Mouse (Mus musculus): ENCODE results near the gene Acer3. TPM values are rescaled to one million over a fixed set of nuclear protein-coding genes. Genes with fewer than 3 reads are reported as not detected.

Gene Acer3
- polyA plus RNA-seq, 1 experiment from 2014 or later, result 24.4 TPM

- Histone ChIP-seq H3K4me2 (peak overlapping the region; percentile 93), H3K4me3 (replicated peaks) (peak overlapping the region; percentile 81), H3K4me1 (replicated peaks) (peaks cover 83% of the 10 kb centered on the region), H3K9me3 (replicated peaks) (no peaks in the 10 kb centered on the region), H3K36me3 (peaks cover 10% of the 10 kb centered on the region), H3K27me3 (no peaks in the 10 kb centered on the region), H3K9ac (peak overlapping the region; percentile 85), H3K27ac (peak overlapping the region; percentile 99)
- DNase-seq, result no peak
- ATAC-seq (ENCODE audit: low read depth), result peak; percentile 0; the same call in 1 of the 2 replicates
- WGBS (ENCODE audit: insufficient replicate concordance), result 26% methylated on average over 2 of the region's 2 CpGs
These were observed 143.9 kb downstream of the Acer3 start for GRCm38 (mm10) chr7:98177071-98177485.

- WGBS (ENCODE audit: insufficient replicate concordance), result 28% methylated on average over 8 of the region's 8 CpGs
- Histone ChIP-seq H3K4me1 (replicated peaks) (peaks cover 88% of the 10 kb centered on the region), H3K4me2 (peak overlapping the region; percentile 93), H3K9ac (peak overlapping the region; percentile 85), H3K4me3 (replicated peaks) (peak overlapping the region; percentile 81), H3K9me3 (replicated peaks) (no peaks in the 10 kb centered on the region), H3K27me3 (no peaks in the 10 kb centered on the region), H3K36me3 (peaks cover 10% of the 10 kb centered on the region), H3K27ac (peak overlapping the region; percentile 99)
- peak; percentile 56 for DNase-seq
- peak; percentile 57 for ATAC-seq (ENCODE audit: low read depth)
These were observed 144.5 kb downstream of the Acer3 start for GRCm38 (mm10) chr7:98176322-98177070.

- H3K4me1 ChIP-seq (replicated peaks), result peaks cover 94% of the 10 kb centered on the region
- no peaks in the 10 kb centered on the region for H3K9me3 ChIP-seq (replicated peaks)
- H3K4me2 ChIP-seq, result peak overlapping the region; percentile 93
- WGBS (ENCODE audit: insufficient replicate concordance), result 33% methylated on average over 4 of the region's 4 CpGs
- H3K36me3 ChIP-seq, result peaks cover 10% of the 10 kb centered on the region
- DNase-seq, result peak; percentile 81
- H3K9ac ChIP-seq, result peak overlapping the region; percentile 85
- no peaks in the 10 kb centered on the region for H3K27me3 ChIP-seq
- peak overlapping the region; percentile 81 for H3K4me3 ChIP-seq (replicated peaks)
- H3K27ac ChIP-seq, result peak overlapping the region; percentile 99
- ATAC-seq (ENCODE audit: low read depth), result peak; percentile 75
These were observed 145.9 kb downstream of the Acer3 start for GRCm38 (mm10) chr7:98174883-98175755.

- peak overlapping the region; percentile 99 for H3K27ac ChIP-seq
- H3K9ac ChIP-seq, result peak overlapping the region; percentile 85
- no peaks in the 10 kb centered on the region for H3K9me3 ChIP-seq (replicated peaks)
- peaks cover 17% of the 10 kb centered on the region for H3K36me3 ChIP-seq
- 0 out of 2 replicates have a peak overlapping the region, but pooled peaks have one; percentile 4 for H3K4me3 ChIP-seq (replicated peaks)
- WGBS (ENCODE audit: insufficient replicate concordance), result 18% methylated on average over 4 of the region's 4 CpGs
- ATAC-seq (ENCODE audit: low read depth) (no peak), DNase-seq (no peak)
- no peaks in the 10 kb centered on the region for H3K27me3 ChIP-seq
- H3K4me1 ChIP-seq (replicated peaks), result peaks cover 91% of the 10 kb centered on the region
- H3K4me2 ChIP-seq, result peak overlapping the region; percentile 93
These were observed 147.6 kb downstream of the Acer3 start for GRCm38 (mm10) chr7:98173408-98173807.

GRCm38 (mm10) chr7:98172661-98173060 is 148.3 kb downstream of the Acer3 start:
- ATAC-seq (ENCODE audit: low read depth) (no peak), DNase-seq (no peak)
- Histone ChIP-seq H3K4me1 (replicated peaks) (peaks cover 95% of the 10 kb centered on the region), H3K27ac (peak overlapping the region; percentile 99), H3K4me2 (peak overlapping the region; percentile 93), H3K9ac (peak overlapping the region; percentile 85), H3K4me3 (replicated peaks) (no peak overlapping the region), H3K27me3 (no peaks in the 10 kb centered on the region), H3K9me3 (replicated peaks) (no peaks in the 10 kb centered on the region), H3K36me3 (peaks cover 17% of the 10 kb centered on the region)
- 79% methylated on average over 8 of the region's 8 CpGs for WGBS (ENCODE audit: insufficient replicate concordance)

GRCm38 (mm10) chr7:98171141-98172073 is 149.6 kb downstream of the Acer3 start:
- H3K27me3 ChIP-seq, result no peaks in the 10 kb centered on the region
- H3K36me3 ChIP-seq, result peaks cover 20% of the 10 kb centered on the region
- WGBS (ENCODE audit: insufficient replicate concordance), result 18% methylated on average over 6 of the region's 6 CpGs
- H3K4me3 ChIP-seq (replicated peaks), result peak overlapping the region; percentile 50
- DNase-seq, result peak; percentile 83
- H3K27ac ChIP-seq, result peak overlapping the region; percentile 99
- H3K9ac ChIP-seq, result peak overlapping the region; percentile 85
- no peaks in the 10 kb centered on the region for H3K9me3 ChIP-seq (replicated peaks)
- H3K4me2 ChIP-seq, result peak overlapping the region; percentile 93
- ATAC-seq (ENCODE audit: low read depth), result peak; percentile 88
- peaks cover 86% of the 10 kb centered on the region for H3K4me1 ChIP-seq (replicated peaks)

- peak overlapping the region; percentile 80 for H3K27ac ChIP-seq
- peak overlapping the region; percentile 32 for H3K4me3 ChIP-seq (replicated peaks)
- H3K9me3 ChIP-seq (replicated peaks), result no peaks in the 10 kb centered on the region
- H3K4me2 ChIP-seq, result peak overlapping the region; percentile 56
- peaks cover 86% of the 10 kb centered on the region for H3K4me1 ChIP-seq (replicated peaks)
- 24% methylated on average over 10 of the region's 10 CpGs for WGBS (ENCODE audit: insufficient replicate concordance)
- peaks cover 30% of the 10 kb centered on the region for H3K36me3 ChIP-seq
- ATAC-seq (ENCODE audit: low read depth), result peak; percentile 74
- H3K9ac ChIP-seq, result peak overlapping the region; percentile 72
- no peak for DNase-seq
- H3K27me3 ChIP-seq, result no peaks in the 10 kb centered on the region
These were observed 155.9 kb downstream of the Acer3 start for GRCm38 (mm10) chr7:98164999-98165528.

- H3K4me2 ChIP-seq, result peak overlapping the region; percentile 56
- WGBS (ENCODE audit: insufficient replicate concordance), result 65% methylated on average over 9 of the region's 9 CpGs
- DNase-seq (no peak), ATAC-seq (ENCODE audit: low read depth) (no peak)
- no peaks in the 10 kb centered on the region for H3K27me3 ChIP-seq
- H3K36me3 ChIP-seq, result peaks cover 31% of the 10 kb centered on the region
- no peak overlapping the region for H3K4me3 ChIP-seq (replicated peaks)
- peak overlapping the region; percentile 72 for H3K9ac ChIP-seq
- peaks cover 86% of the 10 kb centered on the region for H3K4me1 ChIP-seq (replicated peaks)
- peak overlapping the region; percentile 80 for H3K27ac ChIP-seq
- no peaks in the 10 kb centered on the region for H3K9me3 ChIP-seq (replicated peaks)
These were observed 156.5 kb downstream of the Acer3 start for GRCm38 (mm10) chr7:98164382-98164998.

- H3K4me1 ChIP-seq (replicated peaks), result peaks cover 87% of the 10 kb centered on the region
- H3K27ac ChIP-seq, result 0 out of 2 replicates have a peak overlapping the region, but pooled peaks have one; percentile 80
- DNase-seq (no peak), ATAC-seq (ENCODE audit: low read depth) (no peak)
- H3K4me3 ChIP-seq (replicated peaks), result no peak overlapping the region
- WGBS (ENCODE audit: insufficient replicate concordance), result 63% methylated on average over 3 of the region's 3 CpGs
- no peak overlapping the region for H3K9ac ChIP-seq
- no peaks in the 10 kb centered on the region for H3K9me3 ChIP-seq (replicated peaks)
- H3K27me3 ChIP-seq, result no peaks in the 10 kb centered on the region
- H3K36me3 ChIP-seq, result peaks cover 33% of the 10 kb centered on the region
- no peak overlapping the region for H3K4me2 ChIP-seq
These were observed 157.3 kb downstream of the Acer3 start for GRCm38 (mm10) chr7:98163700-98164099.

GRCm38 (mm10) chr7:98162239-98162638 is 158.8 kb downstream of the Acer3 start:
- no peaks in the 10 kb centered on the region for H3K27me3 ChIP-seq
- 0 out of 2 replicates have a peak overlapping the region, but pooled peaks have one; percentile 34 for H3K27ac ChIP-seq
- no peak overlapping the region for H3K4me3 ChIP-seq (replicated peaks)
- no peak overlapping the region for H3K4me2 ChIP-seq
- peaks cover 95% of the 10 kb centered on the region for H3K4me1 ChIP-seq (replicated peaks)
- H3K9me3 ChIP-seq (replicated peaks), result no peaks in the 10 kb centered on the region
- WGBS (ENCODE audit: insufficient replicate concordance), result 72% methylated on average over 6 of the region's 6 CpGs
- H3K9ac ChIP-seq, result peak overlapping the region; percentile 2; the same call in 1 of the 2 replicates
- ATAC-seq (ENCODE audit: low read depth) (no peak), DNase-seq (no peak)
- H3K36me3 ChIP-seq, result peaks cover 39% of the 10 kb centered on the region
